Mouse (Mus musculus) 416B (cell line): ENCODE measurements at regions not wholly inside any gene's neighbourhood (a gene's known extent, or its start where the extent isn't known, plus 50 kb on each side); places are given as distances from the start of the nearest gene placed in this dataset.

Experiments
- DNase-seq: peaks from one replicate; pipeline ENCODE4 v3.0.0; 2011; ENCODE audit warnings: low read depth

DNA sequence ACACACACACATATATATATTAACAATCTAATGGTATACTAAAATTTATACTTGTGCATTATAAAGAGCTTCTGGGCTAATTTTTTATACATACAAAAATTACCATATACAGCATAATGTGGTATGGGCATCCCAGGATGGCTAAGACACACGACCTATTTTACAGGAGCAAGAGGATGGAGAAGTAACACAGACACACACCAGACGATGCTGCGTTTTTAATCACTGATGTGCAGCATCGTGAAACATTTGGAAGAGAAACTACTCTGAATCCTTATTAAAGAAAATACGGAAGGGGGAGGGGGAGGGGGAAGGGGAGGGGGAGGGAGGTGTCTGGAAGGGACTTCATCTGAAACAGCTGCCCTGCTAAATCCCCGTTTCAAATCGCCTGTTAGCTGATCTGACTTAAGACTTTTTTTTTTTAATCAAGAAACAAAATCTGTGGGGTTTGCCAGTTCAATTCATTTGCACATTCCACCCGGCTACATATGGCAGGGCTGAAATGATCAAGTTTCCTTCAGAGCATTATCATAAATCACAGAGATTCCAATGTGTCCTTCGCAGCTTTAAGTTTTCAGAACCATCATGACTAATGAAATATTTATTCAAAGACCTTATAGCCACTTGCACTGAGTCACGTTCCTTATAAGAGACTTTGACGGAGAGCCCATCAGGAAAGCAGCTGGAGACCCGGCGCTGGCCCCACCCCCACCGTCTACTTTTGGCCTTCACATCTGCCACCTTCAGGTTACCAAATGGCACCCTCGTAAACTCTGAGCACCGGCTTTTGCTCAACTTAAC is 89.4 kb upstream of the Rnd3 start:
- no peak for DNase-seq

DNA sequence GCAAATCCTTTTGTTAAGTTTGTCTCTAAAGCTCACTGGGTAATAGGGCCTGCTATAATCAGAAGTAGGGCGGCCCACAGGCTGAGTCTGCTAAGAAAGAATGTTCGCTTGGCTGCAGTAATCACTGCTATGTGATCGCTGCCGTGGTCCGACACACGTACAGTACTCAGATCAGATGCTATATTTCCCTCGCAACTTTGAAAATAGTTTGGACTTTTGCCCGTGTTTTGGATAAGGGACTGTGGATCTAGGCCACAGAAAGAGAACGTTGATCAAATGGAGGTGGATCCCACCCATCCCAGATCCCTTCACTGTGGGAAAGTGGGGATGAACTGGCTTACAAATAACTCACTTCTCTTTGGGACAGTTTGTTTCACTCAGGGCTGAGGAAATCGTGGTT is 88.5 kb upstream of the Rnd3 start:
- no peak for DNase-seq

DNA sequence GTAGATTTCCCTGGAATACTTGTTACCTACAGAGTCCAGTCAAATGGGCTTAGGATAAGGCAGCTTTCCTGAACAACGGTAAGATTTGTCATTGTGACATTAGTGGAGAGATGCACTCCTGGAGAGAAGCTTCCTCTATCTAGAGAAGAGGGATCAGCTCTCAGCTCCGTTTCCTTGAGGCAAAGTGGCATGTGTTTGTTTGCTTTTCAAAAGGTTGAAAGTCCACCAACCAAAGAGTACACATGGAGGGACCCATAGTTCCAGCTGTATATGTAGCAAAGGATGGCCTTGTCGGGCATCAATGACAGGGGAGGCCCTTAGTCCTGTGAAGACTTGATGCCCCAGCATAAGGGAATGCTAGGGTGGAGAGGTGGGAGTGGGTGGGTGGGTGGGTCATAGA is 87.9 kb upstream of the Rnd3 start:
- DNase-seq, result no peak

DNA sequence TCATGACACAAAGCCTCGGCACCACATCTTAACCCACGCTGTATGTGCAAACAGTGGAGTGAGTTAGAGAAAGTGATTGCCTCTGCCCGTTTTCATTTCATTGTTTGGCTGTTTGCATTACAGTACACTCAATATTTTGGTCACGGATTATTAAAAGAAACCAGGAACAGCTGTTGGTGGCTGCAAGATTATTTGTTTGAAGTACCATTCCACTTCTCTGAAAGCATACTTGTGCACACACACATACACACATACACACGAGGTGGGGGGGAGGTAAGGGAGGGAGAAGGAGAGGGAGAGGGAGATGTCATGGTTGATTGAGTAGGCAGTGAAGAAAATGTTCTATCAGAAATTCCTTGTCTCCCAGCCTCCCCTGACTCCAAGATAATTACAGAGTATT is 85.5 kb upstream of the Rnd3 start:
- no peak for DNase-seq

DNA sequence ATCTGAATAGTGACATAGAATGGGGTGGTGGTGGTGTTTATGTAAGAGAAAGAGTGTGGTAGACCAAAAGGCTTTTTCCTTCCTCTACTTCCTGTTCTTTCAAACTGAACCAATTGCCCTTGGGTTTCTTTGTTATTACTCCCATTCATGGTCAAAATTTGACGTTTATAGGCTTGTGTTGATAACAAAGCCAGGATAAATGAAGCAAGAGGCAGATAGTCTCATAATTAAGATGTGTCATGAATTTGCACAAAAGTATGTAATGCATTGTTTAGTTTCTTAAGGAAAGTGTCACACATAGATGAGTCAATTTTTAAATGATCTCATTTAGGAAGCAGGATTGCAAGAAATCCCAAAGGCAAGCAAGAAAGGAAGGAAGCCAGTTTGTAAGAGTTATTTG is 73.9 kb upstream of the Rnd3 start:
- peak; percentile 7 for DNase-seq

DNA sequence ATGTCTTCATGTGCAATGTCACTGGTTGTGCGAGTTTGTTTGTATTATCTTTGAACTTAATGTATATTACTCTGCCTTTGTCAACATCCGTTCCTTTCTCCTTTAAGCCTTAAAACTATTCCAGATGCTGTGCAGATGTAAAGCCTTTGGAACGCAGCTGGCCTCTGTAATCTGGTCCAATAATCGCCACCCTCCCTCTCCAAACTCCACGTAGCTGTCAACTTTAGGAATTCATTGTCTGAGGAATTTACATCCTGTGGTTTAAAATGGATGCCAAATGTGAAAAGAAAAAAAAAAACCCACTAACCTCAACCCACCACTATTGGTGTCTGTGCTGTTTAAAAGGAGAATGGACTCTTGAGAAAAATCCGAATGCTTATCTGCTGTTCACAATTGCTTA is 70.8 kb upstream of the Rnd3 start:
- DNase-seq, result no peak

DNA sequence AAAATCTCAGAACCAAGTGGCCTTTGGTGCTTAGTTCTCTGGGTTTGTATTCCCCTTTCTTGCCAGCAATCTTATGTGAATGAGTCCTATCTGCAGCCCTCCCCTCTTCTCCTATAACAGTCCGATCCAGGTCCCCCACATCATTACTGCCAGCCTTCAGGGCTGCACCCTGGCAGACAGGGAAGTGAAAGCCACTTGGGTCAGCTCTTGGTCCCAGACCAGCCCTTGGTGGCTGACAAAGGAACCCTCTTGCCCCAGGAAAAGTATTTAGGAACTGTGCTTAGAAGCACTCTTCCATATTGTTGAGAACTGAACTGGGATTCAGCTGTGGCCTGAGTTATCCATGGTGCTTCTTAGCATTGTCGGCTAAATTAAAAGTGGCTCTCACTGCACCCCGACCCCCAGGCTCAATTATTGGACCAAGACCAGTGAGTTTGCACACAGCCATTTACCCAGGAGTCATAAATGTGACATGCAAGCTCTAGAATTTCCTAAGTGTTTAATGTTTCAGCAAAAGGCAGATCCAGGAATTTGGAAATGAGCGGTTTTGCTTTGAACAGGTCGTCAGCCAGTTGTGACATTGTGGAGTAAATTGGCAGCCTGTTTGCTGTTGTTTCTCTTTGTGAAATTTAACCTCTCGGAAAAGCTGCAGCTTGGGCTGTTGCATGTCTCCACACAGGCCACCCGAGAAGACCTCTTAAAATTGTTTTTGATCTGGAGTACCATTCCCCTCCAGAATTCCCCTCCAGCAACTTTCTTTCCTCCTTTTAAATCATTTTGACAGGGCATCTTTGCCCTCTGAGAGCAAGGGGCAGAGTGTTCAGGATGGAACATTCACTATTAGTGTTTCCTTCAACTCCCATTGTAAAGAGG is 58.5 kb upstream of the Rnd3 start:
- DNase-seq, result no peak

DNA sequence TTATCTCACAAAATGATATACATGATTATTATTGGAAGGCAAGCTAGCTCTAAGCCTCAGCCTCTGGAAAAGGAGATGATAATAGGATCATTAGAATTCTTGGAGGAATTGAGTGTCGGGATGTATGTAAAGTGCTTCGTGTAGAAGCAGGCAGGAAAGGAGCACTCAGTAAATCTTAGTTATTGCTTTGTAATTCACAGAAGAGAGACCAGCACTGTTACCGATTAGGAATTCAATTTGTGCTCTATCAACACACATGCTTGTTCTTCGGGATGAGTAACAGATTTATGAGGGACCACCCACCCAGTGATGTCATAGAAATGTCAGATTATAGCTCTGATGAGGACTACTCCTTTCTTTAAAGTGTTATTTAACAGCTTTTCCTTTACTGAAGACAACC is 57.4 kb upstream of the Rnd3 start:
- DNase-seq, result no peak
